Mouse (Mus musculus) limb, embryonic 13.5 days (tissue): ENCODE results near the gene Mn1. TPM values are rescaled to one million over a fixed set of nuclear protein-coding genes. Genes with fewer than 3 reads are reported as not detected.

ENCODE experiments used
- ATAC-seq: fragments of 200-750 bp; cut with Nextera tagmentation; 2 replicates; pipeline ENCODE4 v1.8.0; 2017; ENCODE audit warnings: low read depth, moderate number of reproducible peaks, moderate TSS enrichment; ENCODE audit not compliant: low FRiP score
- H3K27ac ChIP-seq: fragments of 300-500 bp; sonication (generic); 2 replicates; pipeline ENCODE4 v1.5.1; 2015; ENCODE audit warnings: inconsistent platforms, mild to moderate bottlenecking, moderate library complexity
- H3K27me3 ChIP-seq: fragments of 300-500 bp; sonication (generic); 2 replicates; pipeline ENCODE4 v1.6.1; 2015; ENCODE audit warnings: mild to moderate bottlenecking, inconsistent platforms
- H3K36me3 ChIP-seq: fragments of 300-500 bp; sonication (generic); 2 replicates; pipeline ENCODE4 v1.6.1; 2015; ENCODE audit warnings: inconsistent platforms, mild to moderate bottlenecking, moderate library complexity
- H3K4me1 ChIP-seq: fragments of 300-500 bp; sonication (generic); 2 replicates; pipeline ENCODE4 v1.6.1; 2015; ENCODE audit warnings: inconsistent platforms
- H3K4me2 ChIP-seq: fragments of 300-500 bp; sonication (generic); replicated peaks from 2 replicates; pipeline ENCODE4 v1.6.1; 2015; ENCODE audit warnings: inconsistent platforms, mild to moderate bottlenecking, moderate library complexity
- H3K4me3 ChIP-seq: fragments of 300-500 bp; sonication (generic); 2 replicates; pipeline ENCODE4 v1.5.1; 2015; ENCODE audit warnings: moderate library complexity, mild to moderate bottlenecking, inconsistent platforms
- H3K9ac ChIP-seq: fragments of 300-500 bp; sonication (generic); 2 replicates; pipeline ENCODE4 v1.6.1; 2015; ENCODE audit warnings: mild to moderate bottlenecking, inconsistent platforms
- H3K9me3 ChIP-seq: fragments of 300-500 bp; sonication (generic); 2 replicates; pipeline ENCODE4 v1.6.1; 2016; ENCODE audit warnings: inconsistent platforms
- WGBS: fragments of 180-500 bp; shearing (Covaris S2); methylation state at CpG from one replicate; pipeline ENCODE4 v1.1.7; 2015; 5-methylcytosine and 5-hydroxymethylcytosine counted together
- polyA plus RNA-seq: library from polyadenylated mRNA; unstranded; fragments of >200 nt; fragmentation: Nextera tagmentation; extraction: Ambion mirVana; gene quantifications from 2 replicates; pipeline ENCODE4 v1.2.1, GENCODE M21; 2015

Mn1 gene
- polyA plus RNA-seq, 1 experiment from 2014 or later, result 22.9 TPM

DNA sequence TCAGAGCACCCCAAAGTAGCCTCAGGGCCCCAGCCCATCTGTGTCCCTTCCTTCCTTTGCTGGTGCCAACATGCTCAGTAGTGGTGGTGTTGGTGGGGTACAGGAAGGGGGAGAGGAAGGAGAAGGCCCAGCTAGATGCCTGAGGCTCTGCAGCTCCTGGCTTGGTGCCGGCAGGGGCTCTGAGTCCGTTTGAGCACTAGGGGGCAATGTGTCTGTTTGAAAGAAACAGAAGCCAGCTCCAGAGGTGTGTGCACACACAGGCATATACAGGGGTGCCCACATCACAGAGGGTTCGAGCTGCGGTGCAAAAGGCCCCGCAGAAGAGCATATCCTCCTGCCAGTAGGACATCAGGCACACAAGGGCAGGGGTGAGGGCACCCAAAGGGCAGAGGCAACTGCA lies 3.0 kb upstream of the Mn1 start:
- peaks cover 44% of the 10 kb centered on the region for H3K4me1 ChIP-seq
- peak overlapping the region; percentile 91 for H3K4me2 ChIP-seq
- no peaks in the 10 kb centered on the region for H3K9me3 ChIP-seq
- peaks cover 48% of the 10 kb centered on the region for H3K27me3 ChIP-seq
- no peak overlapping the region for H3K9ac ChIP-seq
- peak; percentile 26; the same call in 1 of the 2 replicates for ATAC-seq
- H3K4me3 ChIP-seq, result no peak overlapping the region
- WGBS, result 0% methylated on average over 5 of the region's 5 CpGs
- no peak overlapping the region for H3K27ac ChIP-seq
- H3K36me3 ChIP-seq, result peaks cover 2% of the 10 kb centered on the region; the same call in 1 of the 2 replicates

DNA sequence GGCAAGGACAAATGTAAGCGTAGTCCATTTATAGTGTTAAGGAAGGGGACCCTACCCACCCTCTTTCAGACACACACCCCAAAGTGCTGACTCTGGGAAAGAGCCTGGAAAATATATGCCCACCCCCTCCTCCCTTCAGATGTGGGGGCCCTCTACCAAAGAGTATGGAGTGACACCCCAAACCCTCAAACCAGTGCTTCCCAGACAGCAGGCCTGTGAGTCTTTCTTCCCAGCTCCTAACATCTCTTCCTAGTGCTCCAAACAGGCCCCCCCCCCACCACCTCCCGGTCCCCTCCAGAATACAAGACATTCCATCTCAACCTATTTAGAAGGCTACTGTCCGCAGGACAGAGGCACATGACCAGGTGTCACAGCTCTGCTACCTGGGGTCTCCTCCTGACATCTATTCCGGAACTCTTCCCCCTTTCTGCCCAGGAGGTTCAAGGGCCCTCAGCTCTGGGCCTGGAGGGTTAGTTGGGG lies 2.4 kb upstream of the Mn1 start:
- Histone ChIP-seq H3K27ac (no peak overlapping the region), H3K4me2 (peak overlapping the region; percentile 91), H3K4me1 (peaks cover 44% of the 10 kb centered on the region), H3K9me3 (no peaks in the 10 kb centered on the region), H3K27me3 (peaks cover 51% of the 10 kb centered on the region), H3K9ac (no peak overlapping the region), H3K4me3 (peak overlapping the region; percentile 89), H3K36me3 (peaks cover 9% of the 10 kb centered on the region)
- 34% methylated on average over 4 of the region's 4 CpGs for WGBS
- no peak for ATAC-seq

DNA sequence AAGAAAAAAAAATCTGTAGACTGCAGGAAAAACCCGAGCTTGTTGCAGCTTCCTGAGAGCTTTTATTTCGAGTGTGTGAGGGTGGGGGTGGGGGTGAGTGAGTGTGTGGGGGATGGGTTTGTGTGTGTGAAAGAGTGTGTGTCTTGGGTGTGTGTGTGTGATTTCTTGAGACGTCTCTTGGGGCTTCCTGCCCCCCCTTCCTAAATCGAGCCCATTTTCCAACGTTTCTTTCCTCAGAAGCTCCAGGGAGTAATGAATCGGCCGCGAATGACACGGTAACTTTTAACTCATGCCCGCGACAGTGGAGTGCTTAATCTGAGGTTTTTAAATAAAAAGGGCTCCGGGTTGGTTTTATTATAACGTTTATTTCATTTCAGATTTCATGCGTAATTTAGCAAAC lies 1.6 kb upstream of the Mn1 start:
- H3K36me3 ChIP-seq, result peaks cover 16% of the 10 kb centered on the region
- H3K9me3 ChIP-seq, result no peaks in the 10 kb centered on the region
- peaks cover 55% of the 10 kb centered on the region for H3K27me3 ChIP-seq
- peak overlapping the region; percentile 91 for H3K4me2 ChIP-seq
- 1% methylated on average over 14 of the region's 14 CpGs for WGBS
- H3K27ac ChIP-seq, result no peak overlapping the region
- H3K4me3 ChIP-seq, result peak overlapping the region; percentile 89
- H3K9ac ChIP-seq, result no peak overlapping the region
- no peak for ATAC-seq
- H3K4me1 ChIP-seq, result peaks cover 47% of the 10 kb centered on the region

DNA sequence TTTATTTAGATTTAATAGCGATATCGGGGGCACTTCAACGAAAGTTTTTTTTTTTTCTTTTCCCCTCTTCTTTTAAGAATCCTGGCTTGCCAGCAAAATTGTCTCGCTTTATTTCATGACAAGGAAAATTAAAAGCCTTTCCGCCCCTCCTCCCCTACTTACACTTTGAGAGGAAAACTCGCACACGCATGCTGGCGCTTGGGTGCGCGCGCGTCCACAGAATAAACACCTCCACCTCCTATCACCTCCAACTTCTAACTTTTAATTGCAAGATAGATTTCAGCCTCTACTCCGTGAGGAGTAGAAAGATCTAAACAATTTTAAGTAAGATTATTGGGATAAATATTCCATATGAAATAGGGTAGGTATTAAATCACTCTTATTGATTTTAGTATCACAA lies 1.1 kb upstream of the Mn1 start:
- WGBS, result under 1% methylated on average over 13 of the region's 13 CpGs
- peaks cover 55% of the 10 kb centered on the region for H3K27me3 ChIP-seq
- H3K4me3 ChIP-seq, result peak overlapping the region; percentile 89
- H3K27ac ChIP-seq, result no peak overlapping the region
- H3K4me2 ChIP-seq, result peak overlapping the region; percentile 91
- no peak for ATAC-seq
- H3K4me1 ChIP-seq, result peaks cover 52% of the 10 kb centered on the region
- H3K9me3 ChIP-seq, result no peaks in the 10 kb centered on the region
- H3K36me3 ChIP-seq, result peaks cover 20% of the 10 kb centered on the region
- H3K9ac ChIP-seq, result peak overlapping the region; percentile 96

DNA sequence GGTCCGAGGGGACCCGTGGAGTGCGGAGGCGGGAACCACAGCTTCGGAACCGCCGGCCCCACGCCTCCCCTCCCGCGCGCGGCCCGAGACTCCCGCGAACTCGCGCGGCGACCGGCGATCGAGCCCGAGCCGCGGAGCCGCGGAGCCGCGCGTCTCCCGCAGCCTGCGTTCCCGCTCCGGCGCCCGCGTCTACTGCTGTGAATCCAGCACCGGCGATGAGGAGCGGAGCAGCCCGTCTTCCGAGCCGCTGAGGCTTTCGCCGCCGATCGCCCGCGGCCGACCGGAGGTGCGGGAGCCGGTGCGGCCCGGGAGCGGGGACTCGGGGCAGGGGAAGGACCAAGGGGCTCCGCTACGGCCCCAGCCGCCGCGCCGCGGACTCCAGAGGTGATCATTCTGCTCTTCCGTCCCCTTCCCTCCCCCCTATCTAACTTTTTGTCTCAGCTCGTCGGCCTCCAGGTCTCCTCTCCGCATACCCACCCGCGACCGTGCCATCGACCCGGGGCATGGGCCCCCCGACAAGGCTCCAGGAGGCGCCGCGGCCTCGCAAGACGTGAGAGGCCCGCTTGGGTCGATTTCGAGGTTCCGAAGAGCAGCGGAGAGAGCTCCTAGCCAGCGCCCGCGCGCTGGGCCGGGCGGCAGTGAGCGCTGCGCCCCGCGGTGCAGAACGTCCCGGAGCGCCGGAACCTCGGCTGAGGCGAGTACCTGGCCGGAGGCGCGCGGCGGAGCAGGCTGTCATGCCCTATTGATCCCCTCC lies 393 bp downstream of the Mn1 start:
- Histone ChIP-seq H3K4me2 (peak overlapping the region; percentile 91), H3K9me3 (no peaks in the 10 kb centered on the region), H3K27me3 (peaks cover 55% of the 10 kb centered on the region), H3K4me1 (peaks cover 67% of the 10 kb centered on the region), H3K9ac (peak overlapping the region; percentile 96), H3K36me3 (peaks cover 35% of the 10 kb centered on the region), H3K27ac (peak overlapping the region; percentile 83), H3K4me3 (peak overlapping the region; percentile 89)
- ATAC-seq, result no peak
- WGBS, result under 1% methylated on average over 76 of the region's 105 CpGs

DNA sequence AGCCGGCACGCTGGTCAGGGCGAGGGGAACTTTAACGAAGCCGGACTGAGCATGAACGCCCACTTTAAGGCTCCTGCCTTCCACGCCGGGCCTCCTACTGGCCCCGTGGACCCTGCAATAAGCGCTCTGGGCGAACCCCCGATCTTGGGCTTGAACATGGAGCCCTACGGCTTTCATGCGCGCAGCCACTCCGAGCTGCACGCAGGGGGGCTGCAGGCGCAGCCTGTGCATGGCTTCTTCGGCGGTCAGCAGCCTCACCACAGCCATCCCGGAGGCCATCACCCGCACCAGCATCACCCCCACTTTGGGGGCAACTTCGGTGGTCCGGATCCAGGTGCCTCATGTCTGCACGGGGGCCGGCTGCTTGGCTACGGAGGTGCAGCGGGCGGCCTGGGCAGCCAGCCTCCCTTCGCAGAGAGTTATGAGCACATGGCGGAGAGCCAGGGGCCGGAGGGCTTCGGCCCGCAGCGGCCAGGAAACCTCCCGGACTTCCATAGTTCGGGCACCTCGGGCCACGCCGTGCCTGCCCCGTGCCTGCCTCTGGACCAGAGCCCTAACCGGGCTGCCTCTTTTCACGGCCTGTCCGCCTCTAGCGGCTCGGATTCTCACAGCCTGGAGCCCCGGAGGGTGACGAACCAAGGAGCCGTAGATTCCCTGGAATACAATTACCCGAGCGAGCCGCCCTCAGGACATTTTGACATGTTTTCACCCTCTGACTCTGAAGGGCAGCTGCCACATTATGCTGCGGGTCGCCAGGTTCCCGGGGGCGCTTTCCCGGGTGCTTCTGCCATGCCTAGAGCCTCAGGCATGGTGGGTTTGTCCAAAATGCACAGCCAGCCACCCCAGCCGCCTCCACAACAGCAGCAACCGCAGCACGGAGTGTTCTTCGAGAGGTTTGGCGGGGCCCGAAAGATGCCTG lies 1.3 kb downstream of the Mn1 start:
- Histone ChIP-seq H3K9ac (peak overlapping the region; percentile 96), H3K9me3 (no peaks in the 10 kb centered on the region), H3K4me2 (peak overlapping the region; percentile 91), H3K4me1 (peaks cover 76% of the 10 kb centered on the region), H3K27ac (peak overlapping the region; percentile 44; the same call in 1 of the 2 replicates), H3K36me3 (peaks cover 35% of the 10 kb centered on the region), H3K4me3 (peak overlapping the region; percentile 89), H3K27me3 (peaks cover 47% of the 10 kb centered on the region)
- under 1% methylated on average over 63 of the region's 63 CpGs for WGBS
- ATAC-seq, result no peak

DNA sequence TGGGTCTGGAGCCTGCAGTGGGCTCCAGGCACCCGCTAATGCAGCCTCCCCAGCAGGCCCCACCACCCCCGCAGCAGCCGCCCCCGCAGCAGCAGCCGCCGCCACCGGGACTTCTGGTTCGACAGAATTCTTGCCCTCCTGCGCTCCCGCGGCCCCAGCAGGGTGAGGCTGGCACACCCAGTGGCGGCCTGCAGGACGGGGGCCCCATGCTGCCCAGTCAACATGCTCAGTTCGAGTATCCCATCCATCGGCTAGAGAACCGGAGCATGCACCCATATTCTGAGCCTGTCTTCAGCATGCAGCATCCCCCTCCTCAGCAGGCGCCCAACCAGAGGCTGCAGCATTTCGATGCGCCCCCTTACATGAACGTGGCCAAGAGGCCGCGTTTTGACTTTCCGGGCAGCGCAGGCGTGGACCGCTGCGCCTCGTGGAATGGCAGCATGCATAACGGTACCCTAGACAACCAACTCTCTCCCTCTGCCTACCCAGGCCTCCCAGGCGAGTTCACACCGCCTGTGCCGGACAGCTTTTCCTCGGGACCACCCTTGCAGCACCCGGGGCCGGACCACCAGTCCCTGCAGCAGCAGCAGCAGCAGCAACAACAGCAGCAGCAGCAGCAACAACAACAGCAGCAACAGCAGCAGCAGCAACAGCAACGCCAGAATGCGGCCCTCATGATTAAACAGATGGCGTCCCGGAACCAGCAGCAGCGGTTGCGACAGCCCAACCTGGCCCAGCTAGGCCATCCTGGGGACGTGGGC lies 2.1 kb downstream of the Mn1 start:
- 2% methylated on average over 42 of the region's 42 CpGs for WGBS
- ATAC-seq, result no peak
- H3K4me1 ChIP-seq, result peaks cover 77% of the 10 kb centered on the region

DNA sequence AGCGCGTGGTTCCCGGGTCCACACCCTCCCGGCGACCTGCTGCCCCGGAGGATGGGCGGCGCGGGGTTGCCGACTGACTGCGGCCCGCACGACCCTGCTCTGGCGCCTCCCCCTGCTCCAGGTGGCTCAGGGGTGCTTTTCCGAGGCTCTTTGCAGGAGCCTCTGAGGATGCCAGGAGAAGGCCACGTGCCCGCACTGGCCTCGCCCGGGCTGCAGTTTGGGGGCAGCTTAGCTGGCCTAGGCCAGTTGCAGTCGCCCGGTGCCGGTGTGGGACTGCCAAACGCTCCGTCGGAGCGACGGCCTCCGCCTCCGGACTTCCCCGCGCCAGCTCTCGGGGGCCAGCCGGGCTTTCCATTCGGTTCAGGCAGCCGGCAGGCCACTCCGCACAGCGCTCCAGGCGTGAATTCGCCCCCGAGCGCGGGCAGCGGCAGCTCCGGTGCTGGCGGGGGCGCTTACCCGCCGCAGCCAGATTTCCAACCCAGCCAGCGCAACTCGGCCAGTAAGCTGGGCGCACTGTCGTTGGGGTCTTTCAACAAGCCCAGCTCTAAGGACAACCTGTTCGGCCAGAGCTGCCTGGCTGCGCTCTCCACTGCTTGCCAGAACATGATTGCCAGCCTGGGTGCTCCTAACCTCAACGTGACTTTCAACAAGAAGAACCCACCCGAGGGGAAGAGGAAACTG lies 3.0 kb downstream of the Mn1 start:
- Histone ChIP-seq H3K9ac (peak overlapping the region; percentile 96), H3K27ac (no peak overlapping the region), H3K4me3 (peak overlapping the region; percentile 89), H3K36me3 (peaks cover 44% of the 10 kb centered on the region), H3K27me3 (peaks cover 45% of the 10 kb centered on the region), H3K4me2 (peak overlapping the region; percentile 91), H3K4me1 (peaks cover 77% of the 10 kb centered on the region), H3K9me3 (no peaks in the 10 kb centered on the region)
- 5% methylated on average over 55 of the region's 56 CpGs for WGBS
- ATAC-seq, result no peak

More for the DNA sequence above, 2.1 kb downstream of the Mn1 start:
- peaks cover 45% of the 10 kb centered on the region for H3K27me3 ChIP-seq
- peaks cover 38% of the 10 kb centered on the region for H3K36me3 ChIP-seq
- H3K9ac ChIP-seq, result peak overlapping the region; percentile 96
- peak overlapping the region; percentile 89 for H3K4me3 ChIP-seq
- H3K9me3 ChIP-seq, result no peaks in the 10 kb centered on the region
- no peak overlapping the region for H3K27ac ChIP-seq
- H3K4me2 ChIP-seq, result peak overlapping the region; percentile 91

DNA sequence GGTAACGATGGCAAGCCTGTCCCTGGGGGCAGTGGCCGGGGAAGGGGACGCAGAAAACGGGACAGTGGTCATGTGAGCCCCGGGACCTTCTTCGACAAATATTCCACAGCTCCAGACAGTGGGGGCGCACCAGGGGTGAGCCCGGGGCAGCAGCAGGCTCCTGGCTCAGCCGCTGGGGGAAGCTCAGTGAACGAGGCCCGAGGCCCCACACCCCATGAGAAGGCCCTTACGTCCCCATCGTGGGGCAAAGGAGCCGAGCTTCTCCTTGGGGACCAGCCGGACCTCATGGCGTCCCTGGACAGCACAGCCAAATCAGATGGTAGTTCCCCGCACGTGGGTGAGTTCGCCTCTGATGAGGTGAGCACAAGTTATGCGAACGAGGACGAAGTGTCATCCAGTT lies 3.7 kb downstream of the Mn1 start:
- Histone ChIP-seq H3K36me3 (peaks cover 44% of the 10 kb centered on the region), H3K9ac (peak overlapping the region; percentile 96), H3K4me1 (peaks cover 79% of the 10 kb centered on the region), H3K27ac (no peak overlapping the region), H3K9me3 (no peaks in the 10 kb centered on the region), H3K4me3 (peak overlapping the region; percentile 89), H3K4me2 (peak overlapping the region; percentile 91), H3K27me3 (peaks cover 45% of the 10 kb centered on the region)
- ATAC-seq, result no peak
- 40% methylated on average over 22 of the region's 22 CpGs for WGBS

DNA sequence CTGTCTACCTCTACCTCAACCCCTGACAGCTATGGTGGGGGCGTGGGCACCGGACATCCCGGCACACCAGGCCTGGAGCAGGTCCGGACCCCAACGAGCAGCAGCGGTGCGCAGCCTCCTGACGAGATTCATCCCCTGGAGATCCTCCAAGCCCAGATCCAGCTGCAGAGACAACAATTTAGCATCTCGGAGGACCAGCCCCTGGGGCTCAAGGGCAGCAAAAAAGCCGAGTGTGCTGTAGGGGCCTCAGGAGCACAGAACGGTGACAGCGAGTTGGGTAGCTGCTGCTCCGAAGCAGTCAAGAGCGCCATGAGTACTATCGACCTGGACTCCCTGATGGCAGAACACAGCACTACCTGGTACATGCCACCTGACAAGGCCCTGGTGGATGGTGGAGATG lies 4.3 kb downstream of the Mn1 start:
- no peak for ATAC-seq
- no peaks in the 10 kb centered on the region for H3K9me3 ChIP-seq
- peaks cover 44% of the 10 kb centered on the region for H3K36me3 ChIP-seq
- 71% methylated on average over 15 of the region's 15 CpGs for WGBS
- peaks cover 84% of the 10 kb centered on the region for H3K4me1 ChIP-seq
- peaks cover 45% of the 10 kb centered on the region for H3K27me3 ChIP-seq
- H3K27ac ChIP-seq, result no peak overlapping the region
- peak overlapping the region; percentile 91 for H3K4me2 ChIP-seq
- H3K9ac ChIP-seq, result peak overlapping the region; percentile 96
- H3K4me3 ChIP-seq, result peak overlapping the region; percentile 89
